7 mouse cellular contexts compared by ENCODE assay signal in the genomic region with DNA sequence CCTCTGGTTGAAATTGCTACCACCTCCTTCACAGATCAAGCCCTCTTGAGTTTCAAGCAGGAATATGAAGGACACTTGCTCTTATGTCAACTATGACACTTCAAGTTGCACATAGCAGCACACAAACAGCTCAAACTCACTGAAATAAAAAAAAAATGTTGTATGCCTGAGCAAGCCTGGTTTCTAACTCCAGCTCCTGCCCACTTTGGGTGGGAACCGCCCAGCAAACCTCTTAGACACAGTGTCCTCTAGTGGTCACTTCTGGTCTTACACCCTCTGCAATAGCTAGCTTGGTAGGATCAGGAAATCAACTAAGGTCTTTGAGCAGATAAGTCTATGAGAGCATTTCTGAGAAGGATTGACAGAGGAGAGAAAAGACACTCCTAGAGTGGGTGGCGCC. TPM values are rescaled to one million over a fixed set of nuclear protein-coding genes. Genes with fewer than 3 reads are reported as not detected.
DNase-seq lines count a peak whose midpoint lies in the region; ATAC-seq and TF ChIP-seq lines count a peak whose summit lies in the region.

No protein-coding gene starts in this region.

- H3K9ac ChIP-seq in midbrain, embryonic 14.5 days (replicated peaks; ENCODE audit: low read length), result no peak overlapping the region
- no peak overlapping the region for H3K9ac ChIP-seq in midbrain, embryonic 15.5 days
- no peak overlapping the region for H3K9ac ChIP-seq in liver, postnatal 0 days (replicated peaks)

- H3K27me3 ChIP-seq in midbrain, embryonic 14.5 days (ENCODE audit: control insufficient read depth, insufficient read depth, low read length), result no peaks in the 10 kb centered on the region
- H3K27me3 ChIP-seq in midbrain, embryonic 15.5 days (replicated peaks), result no peaks in the 10 kb centered on the region
- H3K27me3 ChIP-seq in liver, postnatal 0 days (ENCODE audit: insufficient read depth, low read length), result no peaks in the 10 kb centered on the region

- peak; percentile 82 for DNase-seq in midbrain, embryonic 14.5 days
- peak; percentile 69 for DNase-seq in R1 (ENCODE audit: low read depth, low spot score)
- peak; percentile 31 for DNase-seq in c-Kit-positive CD71-positive TER-119-positive erythroid progenitor cells, embryonic 14.5 days (ENCODE audit: low spot score)
- DNase-seq in induced T-regulatory cell, adult 2 months (ENCODE audit: low read depth), result peak; percentile 91
- peak; percentile 65 for DNase-seq in liver, postnatal 0 days
- DNase-seq in right cerebral cortex, postnatal 4 days, result peak; percentile 71

- H3K4me3 ChIP-seq in midbrain, embryonic 14.5 days (replicated peaks; ENCODE audit: low read depth, low read length), result no peak overlapping the region
- H3K4me3 ChIP-seq in midbrain, embryonic 15.5 days, result no peak overlapping the region
- no peak overlapping the region for H3K4me3 ChIP-seq in liver, postnatal 0 days (ENCODE audit: low read depth, low read length)

- H3K27ac ChIP-seq in midbrain, embryonic 14.5 days (replicated peaks; ENCODE audit: low read depth, low read length), result no peak overlapping the region
- no peak overlapping the region for H3K27ac ChIP-seq in midbrain, embryonic 15.5 days
- no peak overlapping the region for H3K27ac ChIP-seq in liver, postnatal 0 days (ENCODE audit: low read depth)

- H3K4me1 ChIP-seq in midbrain, embryonic 14.5 days (ENCODE audit: control insufficient read depth, insufficient read depth, low read length), result 0 out of 2 replicates have a peak, but pooled peaks cover 3% of the 10 kb centered on the region
- H3K4me1 ChIP-seq in midbrain, embryonic 15.5 days, result no peaks in the 10 kb centered on the region
- no peaks in the 10 kb centered on the region for H3K4me1 ChIP-seq in liver, postnatal 0 days (ENCODE audit: insufficient read depth)

- TF ChIP-seq CTCF in liver, postnatal 0 days (IDR thresholded peaks at IDR 0.05; ENCODE audit: low read depth), result peak; percentile 94

- no peaks in the 10 kb centered on the region for H3K36me3 ChIP-seq in midbrain, embryonic 14.5 days (ENCODE audit: control insufficient read depth, insufficient read depth, low read length)
- H3K36me3 ChIP-seq in midbrain, embryonic 15.5 days (replicated peaks), result no peaks in the 10 kb centered on the region
- no peaks in the 10 kb centered on the region for H3K36me3 ChIP-seq in liver, postnatal 0 days (replicated peaks; ENCODE audit: insufficient read depth, low read length)

- no peak for TF ChIP-seq EP300 in liver, postnatal 0 days (IDR thresholded peaks at IDR 0.05; ENCODE audit: low read depth)

- 24% methylated on average over 2 of the region's 2 CpGs for WGBS in midbrain, embryonic 14.5 days
- 30% methylated on average over 2 of the region's 2 CpGs for WGBS in midbrain, embryonic 15.5 days
- 8% methylated on average over 2 of the region's 2 CpGs for WGBS in liver, postnatal 0 days (ENCODE audit: insufficient replicate concordance)

- no peak for ATAC-seq in midbrain, embryonic 14.5 days (ENCODE audit: low FRiP score, low TSS enrichment)
- no peak for ATAC-seq in midbrain, embryonic 15.5 days (replicated peaks)
- no peak for ATAC-seq in liver, postnatal 0 days

- H3K9me3 ChIP-seq in midbrain, embryonic 14.5 days (ENCODE audit: control insufficient read depth, low read length), result no peaks in the 10 kb centered on the region
- H3K9me3 ChIP-seq in midbrain, embryonic 15.5 days, result no peaks in the 10 kb centered on the region
- H3K9me3 ChIP-seq in liver, postnatal 0 days (ENCODE audit: low read length), result no peaks in the 10 kb centered on the region

- H3K4me2 ChIP-seq in midbrain, embryonic 14.5 days (ENCODE audit: low read length), result no peak overlapping the region
- no peak overlapping the region for H3K4me2 ChIP-seq in midbrain, embryonic 15.5 days
- no peak overlapping the region for H3K4me2 ChIP-seq in liver, postnatal 0 days (ENCODE audit: low read depth, low read length)

RNA-seq across cellular contexts. Expression of gene Rplp1, which starts 54.2 kb away (rescaled TPM):
- polyA plus RNA-seq in midbrain, embryonic 14.5 days (2014; fragmentation: Nextera tagmentation; extraction: Ambion mirVana), result 935 and 1,231 TPM in 2 replicates
- polyA plus RNA-seq in midbrain, embryonic 15.5 days (2015; fragmentation: Nextera tagmentation; extraction: Ambion mirVana), result 856 and 860 TPM in 2 replicates
- polyA plus RNA-seq in liver, postnatal 0 days (2015; fragmentation: Nextera tagmentation; extraction: Ambion mirVana), result 1,022 and 1,029 TPM in 2 replicates

Comparison
In these comparisons a context has a peak if more than half of its experiments do, and no peak if none do; other contexts are left out.
1. DNase-seq: peak in every context shown above with its lines; median percentile 91 in induced T-regulatory cell, adult 2 months; 82 in midbrain, embryonic 14.5 days; 71 in right cerebral cortex, postnatal 4 days; 69 in R1; 65 in liver, postnatal 0 days; 31 in c-Kit-positive CD71-positive TER-119-positive erythroid progenitor cells, embryonic 14.5 days.